Comparison of ENCODE assay signal across 8 mouse cellular contexts in the genomic region with DNA sequence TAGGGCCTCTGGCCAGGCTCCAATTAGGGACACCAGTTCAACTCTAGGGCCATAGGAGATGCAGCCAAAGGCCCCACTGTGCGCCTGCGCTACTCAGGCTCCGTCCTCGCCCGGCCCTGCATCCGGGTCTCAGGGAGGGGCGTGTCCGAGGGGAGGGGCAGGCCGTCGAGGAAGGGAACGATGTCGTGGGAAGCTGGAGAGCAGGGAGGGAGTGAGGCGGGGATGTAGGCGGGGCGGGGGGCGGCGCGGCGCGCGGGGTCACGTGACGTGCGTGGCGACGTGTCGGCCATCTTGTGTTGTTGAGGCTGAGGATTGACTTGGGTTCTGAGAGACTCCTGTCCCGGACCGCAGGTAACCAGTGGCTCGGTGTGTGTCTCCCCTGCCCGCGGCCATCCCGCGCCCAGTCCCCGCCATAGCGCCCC. TPM values are rescaled to one million over a fixed set of nuclear protein-coding genes. Genes with fewer than 3 reads are reported as not detected.
DNase-seq lines count a peak whose midpoint lies in the region; ATAC-seq and TF ChIP-seq lines count a peak whose summit lies in the region.

Gene Gigyf2, plus strand, starts transcription at position 257 of the 422 bp plus-strand sequence.

- in situ Hi-C loops in ES-E14 (cut with MboI; ENCODE audit: low sequenced_read_pairs in 2 of 2, unreplicated experiment in 2 of 2): no loop called here

- TF ChIP-seq CTCF in lung, adult 2 months (IDR thresholded peaks at IDR 0.05; ENCODE audit: insufficient read depth, low read length): no peak

- peak; percentile 97 for ATAC-seq in forebrain, embryonic 15.5 days (replicated peaks)
- peak; percentile 99 for ATAC-seq in neutrophil, adult 5-6 weeks (ENCODE audit: extremely low read depth, insufficient number of reproducible peaks, low FRiP score, poor library complexity, severe bottlenecking)

- TF ChIP-seq POLR2A in lung, adult 2 months (IDR thresholded peaks at IDR 0.05; ENCODE audit: borderline replicate concordance, extremely low read depth, low read depth, low read length): peak; percentile 74; the same call in 1 of the 2 replicates

- H3K4me2 ChIP-seq in forebrain, embryonic 15.5 days (replicated peaks): peak within 1 kb of the TSS; percentile 77

- peak within 1 kb of the TSS; percentile 86 for H3K27ac ChIP-seq in ES-E14 (ENCODE audit: insufficient read depth, low read depth, low read length, poor library complexity, severe bottlenecking)
- peak within 1 kb of the TSS; percentile 94 for H3K27ac ChIP-seq in forebrain, embryonic 15.5 days (replicated peaks)

- no peaks in the 10 kb centered on the region for H3K27me3 ChIP-seq in forebrain, embryonic 15.5 days

- DNase-seq in ES-E14 (ENCODE audit: low read depth, low spot score): peak; percentile 96
- peak; percentile 96 for DNase-seq in cerebellum, adult 11-12 months
- DNase-seq in heart, postnatal 25 days (ENCODE audit: low spot score): peak; percentile 95
- peak; percentile 94 to 96 for DNase-seq in layer of hippocampus, adult 18-20 months (ENCODE audit: low spot score in 2 of 2)
- peak; percentile 95 for DNase-seq in lung, adult 2 months
- peak; percentile 91 to 94 for DNase-seq in thymus, adult 18-20 months

- intact Hi-C loops in heart, postnatal 25 days (cut with DNase I): no loop called here

- 2% methylated on average over 32 of the region's 36 CpGs for WGBS in forebrain, embryonic 15.5 days
- 0% methylated on average over 31 of the region's 36 CpGs for WGBS in lung, adult 2 months

- H3K9ac ChIP-seq in ES-E14 (ENCODE audit: insufficient read depth, low read depth, low read length, poor library complexity, severe bottlenecking): peak within 1 kb of the TSS; percentile 97
- H3K9ac ChIP-seq in forebrain, embryonic 15.5 days (replicated peaks): peak within 1 kb of the TSS; percentile 94

- peak within 1 kb of the TSS; percentile 93 to 96 for H3K4me3 ChIP-seq in ES-E14 (ENCODE audit: insufficient read depth in 1 of 2, low read depth in 1 of 2, low read length in 2 of 2, poor library complexity in 1 of 2, severe bottlenecking in 1 of 2)
- peak within 1 kb of the TSS; percentile 82 for H3K4me3 ChIP-seq in forebrain, embryonic 15.5 days
- H3K4me3 ChIP-seq in lung, adult 2 months (replicated peaks; ENCODE audit: extremely low read depth, low read depth, low read length): peak within 1 kb of the TSS; percentile 84

- H3K4me1 ChIP-seq in ES-E14 (ENCODE audit: control insufficient read depth in 2 of 2, insufficient read depth in 2 of 2, low read length in 2 of 2, poor library complexity in 1 of 2): peaks cover 3 to 6% of the 10 kb centered on the region in 2 experiments; a peak in 3 of 4 replicates
- H3K4me1 ChIP-seq in forebrain, embryonic 15.5 days: peaks cover 19% of the 10 kb centered on the region
- H3K4me1 ChIP-seq in lung, adult 2 months (ENCODE audit: control insufficient read depth, insufficient read depth, low read length): peaks cover 9% of the 10 kb centered on the region; the same call in 1 of the 2 replicates

- peaks cover 1% of the 10 kb centered on the region; the same call in 1 of the 2 replicates for H3K36me3 ChIP-seq in ES-E14 (ENCODE audit: control insufficient read depth, insufficient read depth, low read length, poor library complexity, severe bottlenecking)
- H3K36me3 ChIP-seq in forebrain, embryonic 15.5 days: no peaks in the 10 kb centered on the region

- H3K9me3 ChIP-seq in ES-E14 (ENCODE audit: control insufficient read depth, insufficient read depth, low read depth, low read length): no peaks in the 10 kb centered on the region
- no peaks in the 10 kb centered on the region for H3K9me3 ChIP-seq in forebrain, embryonic 15.5 days

TF ChIP-seq in ES-E14, 5 proteins besides CTCF, POLR2A, EP300 and RAD21:
- TF ChIP-seq CHD2 (IDR thresholded peaks at IDR 0.05; ENCODE audit: low read depth, low read length) (no peak), HCFC1 (IDR thresholded peaks at IDR 0.05; ENCODE audit: borderline replicate concordance, insufficient read depth, low read length) (0 out of 2 replicates have a peak, but pooled peaks have one; percentile 20)

RNA-seq across cellular contexts. Expression of gene Gigyf2, which starts in this region (rescaled TPM):
- 58.7 and 69.2 TPM in 2 replicates for total RNA-seq in ES-E14 (2012; rRNA removed)
- 69.3 and 71.3 TPM in 2 replicates for polyA plus RNA-seq in forebrain, embryonic 15.5 days (2015; fragmentation: Nextera tagmentation; extraction: Ambion mirVana)
- 10 to 100 TPM; 46.5 to 46.8 TPM for total RNA-seq in heart, postnatal 25 days (2021)
- total RNA-seq in layer of hippocampus, adult 18-20 months (2021): 100 to 1,000 TPM; 136 to 137 TPM
- 20.2 and 30.4 TPM in 2 replicates for polyA plus RNA-seq in lung, adult 2 months (2012; rRNA removed)
- 117 and 137 TPM in 2 replicates for total RNA-seq in neutrophil, adult 5-6 weeks (2017)

Comparison
In these comparisons a context has a peak if more than half of its experiments do, and no peak if none do; other contexts are left out.
1. Peak in every context shown above with its lines: DNase-seq, ATAC-seq, H3K4me3 ChIP-seq and H3K27ac ChIP-seq.